ENCODE assay signal across 23 mouse cellular contexts in genomic region chr17:34675205-34676092, GRCm38 (mm10). TPM values are rescaled to one million over a fixed set of nuclear protein-coding genes. Genes with fewer than 3 reads are reported as not detected.
DNase-seq lines count a peak whose midpoint lies in the region; ATAC-seq and TF ChIP-seq lines count a peak whose summit lies in the region.
"Had no signal": no experiment of that assay in that cellular context is flagged by ENCODE, and none has a peak within 500 bp of the region (broad histone marks: within the 10 kb centered on the region; RNA-seq: fewer than 3 reads in every experiment).

No protein-coding gene starts in this region.

- H3K4me1 ChIP-seq in intestine, postnatal 0 days (replicated peaks; ENCODE audit: control insufficient read depth, insufficient read depth, low read length): no peaks in the 10 kb centered on the region
- H3K4me1 ChIP-seq in stomach, embryonic 15.5 days: peaks cover 21% of the 10 kb centered on the region

- H3K4me2 ChIP-seq in intestine, postnatal 0 days (replicated peaks; ENCODE audit: low read depth): no peak overlapping the region
- H3K4me2 ChIP-seq in stomach, embryonic 15.5 days: no peak overlapping the region
- H3K4me2 ChIP-seq: forebrain, embryonic 15.5 days; hindbrain, embryonic 13.5 days; limb, embryonic 15.5 days had no signal

- TF ChIP-seq CTCF in intestine, postnatal 0 days (IDR thresholded peaks at IDR 0.05; ENCODE audit: low read depth): no peak

- DNase-seq in lung, adult 18-20 months: peak; percentile 62 to 75
- no peak for DNase-seq in lung, postnatal 14 days
- DNase-seq in adipocyte (ENCODE audit: low spot score): peak; percentile 48
- no peak for DNase-seq in cerebellum, postnatal 10 days
- DNase-seq in c-Kit-positive CD71-positive TER-119-positive erythroid progenitor cells, embryonic 14.5 days (ENCODE audit: low spot score): no peak
- DNase-seq: adrenal gland, postnatal 25 days; cerebellum, adult 9-10 months; gastrocnemius, postnatal 14 days; kidney, postnatal 14 days; left cerebral cortex, postnatal 4 days; thymus, adult 2 months; thymus, postnatal 4 days had no signal

- no peaks in the 10 kb centered on the region for H3K9me3 ChIP-seq in intestine, postnatal 0 days (ENCODE audit: control insufficient read depth)
- H3K9me3 ChIP-seq in stomach, embryonic 15.5 days: no peaks in the 10 kb centered on the region
- H3K9me3 ChIP-seq: embryonic facial prominence, embryonic 10.5 days; forebrain, embryonic 15.5 days; hindbrain, embryonic 13.5 days; limb, embryonic 15.5 days; midbrain, embryonic 10.5 days had no signal

- H3K27me3 ChIP-seq in intestine, postnatal 0 days (replicated peaks; ENCODE audit: control insufficient read depth, insufficient read depth, low read length): peaks cover 49% of the 10 kb centered on the region
- peaks cover 53% of the 10 kb centered on the region for H3K27me3 ChIP-seq in stomach, embryonic 15.5 days (replicated peaks)

- no peak for ATAC-seq in intestine, postnatal 0 days
- ATAC-seq in stomach, embryonic 15.5 days (ENCODE audit: insufficient read depth, low FRiP score, low read depth): no peak
- ATAC-seq: activated CD4-positive, CD25-positive, alpha-beta regulatory T cell, adult 4 months; forebrain, embryonic 15.5 days had no signal

- H3K9ac ChIP-seq in intestine, postnatal 0 days (ENCODE audit: low read depth, low read length): no peak overlapping the region
- H3K9ac ChIP-seq in stomach, embryonic 15.5 days: no peak overlapping the region
- H3K9ac ChIP-seq: forebrain, embryonic 15.5 days; hindbrain, embryonic 13.5 days; limb, embryonic 15.5 days; liver, embryonic 14.5 days had no signal

- WGBS in intestine, postnatal 0 days: 45% methylated on average over 13 of the region's 13 CpGs
- WGBS in stomach, embryonic 15.5 days: 53% methylated on average over 13 of the region's 13 CpGs

- peaks cover 7% of the 10 kb centered on the region; the same call in 1 of the 2 replicates for H3K36me3 ChIP-seq in intestine, postnatal 0 days (ENCODE audit: control insufficient read depth, insufficient read depth)
- H3K36me3 ChIP-seq in stomach, embryonic 15.5 days: no peaks in the 10 kb centered on the region
- H3K36me3 ChIP-seq: embryonic facial prominence, embryonic 10.5 days; forebrain, embryonic 15.5 days; hindbrain, embryonic 13.5 days; limb, embryonic 15.5 days; midbrain, embryonic 10.5 days had no signal

- H3K27ac ChIP-seq in intestine, postnatal 0 days (ENCODE audit: low read depth, low read length): 0 out of 2 replicates have a peak overlapping the region, but pooled peaks have one; percentile 35
- peak overlapping the region; percentile 67 for H3K27ac ChIP-seq in stomach, embryonic 15.5 days
- H3K27ac ChIP-seq: embryonic facial prominence, embryonic 10.5 days; forebrain, embryonic 15.5 days; hindbrain, embryonic 13.5 days; limb, embryonic 15.5 days; liver, embryonic 14.5 days; macrophage; midbrain, embryonic 10.5 days had no signal

- H3K4me3 ChIP-seq in intestine, postnatal 0 days (ENCODE audit: low read depth, low read length): no peak overlapping the region
- no peak overlapping the region for H3K4me3 ChIP-seq in stomach, embryonic 15.5 days (replicated peaks)
- H3K4me3 ChIP-seq: embryonic facial prominence, embryonic 10.5 days; forebrain, embryonic 15.5 days; hindbrain, embryonic 13.5 days; limb, embryonic 15.5 days; midbrain, embryonic 10.5 days had no signal

RNA-seq across cellular contexts. Expression of gene Tnxb, which starts 5.1 kb away (rescaled TPM):
- polyA plus RNA-seq in intestine, postnatal 0 days (2015; fragmentation: Nextera tagmentation; extraction: Ambion mirVana): 1.4 and 1.9 TPM in 2 replicates
- polyA plus RNA-seq in stomach, embryonic 15.5 days (2015; fragmentation: Nextera tagmentation; extraction: Ambion mirVana): 0.97 and 1.4 TPM in 2 replicates
- polyA plus RNA-seq: activated CD4-positive, CD25-positive, alpha-beta regulatory T cell, adult 4 months; embryonic facial prominence, embryonic 10.5 days; macrophage; midbrain, embryonic 10.5 days had no signal

RNA-seq across cellular contexts. Expression of gene Atf6b, which starts 28.5 kb away (rescaled TPM):
- 22.9 and 23.1 TPM in 2 replicates for polyA plus RNA-seq in intestine, postnatal 0 days (2015; fragmentation: Nextera tagmentation; extraction: Ambion mirVana)
- 72.0 and 76.7 TPM in 2 replicates for polyA plus RNA-seq in stomach, embryonic 15.5 days (2015; fragmentation: Nextera tagmentation; extraction: Ambion mirVana)

RNA-seq across cellular contexts. Expression of gene Fkbpl, which starts 30.9 kb away (rescaled TPM):
- polyA plus RNA-seq in intestine, postnatal 0 days (2015; fragmentation: Nextera tagmentation; extraction: Ambion mirVana): 8.8 and 9.2 TPM in 2 replicates
- 14.0 and 14.5 TPM in 2 replicates for polyA plus RNA-seq in stomach, embryonic 15.5 days (2015; fragmentation: Nextera tagmentation; extraction: Ambion mirVana)

RNA-seq across cellular contexts. Expression of gene Prrt1, which starts 46.1 kb away (rescaled TPM):
- 0.27 and 0.47 TPM in 2 replicates for polyA plus RNA-seq in intestine, postnatal 0 days (2015; fragmentation: Nextera tagmentation; extraction: Ambion mirVana)
- polyA plus RNA-seq in stomach, embryonic 15.5 days (2015; fragmentation: Nextera tagmentation; extraction: Ambion mirVana): 0.35 and 0.63 TPM in 2 replicates
- polyA plus RNA-seq: C2C12 had no signal

RNA-seq across cellular contexts. Expression of gene Ppt2, which starts 47.1 kb away (rescaled TPM):
- 17.2 and 18.0 TPM in 2 replicates for polyA plus RNA-seq in intestine, postnatal 0 days (2015; fragmentation: Nextera tagmentation; extraction: Ambion mirVana)
- 23.7 and 26.2 TPM in 2 replicates for polyA plus RNA-seq in stomach, embryonic 15.5 days (2015; fragmentation: Nextera tagmentation; extraction: Ambion mirVana)

Comparison
In these comparisons a context has a peak if more than half of its experiments do, and no peak if none do; other contexts are left out.
1. DNase-seq: peak in lung, adult 18-20 months (2 of 2) and adipocyte (single experiment); none in lung, postnatal 14 days (single experiment), cerebellum, postnatal 10 days (0 of 2) and c-Kit-positive CD71-positive TER-119-positive erythroid progenitor cells, embryonic 14.5 days (single experiment).